Mouse (Mus musculus) stomach, postnatal 0 days (tissue): ENCODE measurements around the gene Tsga10. TPM values are rescaled to one million over a fixed set of nuclear protein-coding genes. Genes with fewer than 3 reads are reported as not detected.

Source experiments
- ATAC-seq: fragments of 200-750 bp; cut with Nextera tagmentation; 2 replicates; pipeline ENCODE4 v1.8.0; 2017; ENCODE audit not compliant: low FRiP score, low TSS enrichment
- DNase-seq: peaks from one replicate; pipeline ENCODE4 v3.0.0-alpha.2; 2016; ENCODE audit warnings: low spot score
- H3K27ac ChIP-seq: fragments of 300-500 bp; sonication (generic); replicated peaks from 2 replicates; pipeline ENCODE4 v1.5.1; 2014; ENCODE audit warnings: mild to moderate bottlenecking, control low read depth
- H3K27me3 ChIP-seq: fragments of 300-500 bp; sonication (generic); 2 replicates; pipeline ENCODE4 v1.6.1; 2014; ENCODE audit warnings: low read length; ENCODE audit not compliant: control insufficient read depth, insufficient read depth
- H3K36me3 ChIP-seq: fragments of 300-500 bp; sonication (generic); 2 replicates; pipeline ENCODE4 v1.6.1; 2014; ENCODE audit warnings: low read length, mixed read lengths; ENCODE audit not compliant: control insufficient read depth, insufficient read depth
- H3K4me1 ChIP-seq: fragments of 300-500 bp; sonication (generic); replicated peaks from 2 replicates; pipeline ENCODE4 v1.6.1; 2014; ENCODE audit warnings: antibody characterized with exemption; ENCODE audit not compliant: control insufficient read depth, insufficient read depth
- H3K4me2 ChIP-seq: fragments of 300-500 bp; sonication (generic); replicated peaks from 2 replicates; pipeline ENCODE4 v1.6.1; 2014; ENCODE audit warnings: low read depth, mild to moderate bottlenecking, control low read depth, moderate library complexity
- H3K4me3 ChIP-seq: fragments of 300-500 bp; sonication (generic); 2 replicates; pipeline ENCODE4 v1.5.1; 2014; ENCODE audit warnings: low read depth, low read length, control low read depth
- H3K9ac ChIP-seq: fragments of 300-500 bp; sonication (generic); 2 replicates; pipeline ENCODE4 v1.6.1; 2014; ENCODE audit warnings: mild to moderate bottlenecking, low read length, control low read depth, mixed read lengths
- H3K9me3 ChIP-seq: fragments of 300-500 bp; sonication (generic); 2 replicates; pipeline ENCODE4 v1.6.1; 2016; ENCODE audit warnings: low read length; ENCODE audit not compliant: control insufficient read depth
- CTCF ChIP-seq: IDR thresholded peaks from 2 replicates; pipeline ENCODE4 v1.5.1; 2016; ENCODE audit warnings: antibody characterized with exemption, low read depth, mild to moderate bottlenecking, moderate library complexity
- EP300 ChIP-seq: optimal IDR thresholded peaks from 2 replicates; pipeline ENCODE3; 2016; ENCODE audit warnings: antibody characterized with exemption
- WGBS: fragments of 180-500 bp; shearing (Covaris S2); extraction: QIAGEN DNeasy Blood & Tissue Kit; methylation state at CpG from one replicate; pipeline ENCODE4 v1.1.7; 2014; 5-methylcytosine and 5-hydroxymethylcytosine counted together
- polyA plus RNA-seq: library from polyadenylated mRNA; unstranded; fragments of >200 nt; fragmentation: Nextera tagmentation; extraction: Ambion mirVana; gene quantifications from 2 replicates; pipeline ENCODE4 v1.2.1, GENCODE M21; 2015

Tsga10 gene
- polyA plus RNA-seq, 1 experiment from 2014 or later, result 2.1 TPM

DNA sequence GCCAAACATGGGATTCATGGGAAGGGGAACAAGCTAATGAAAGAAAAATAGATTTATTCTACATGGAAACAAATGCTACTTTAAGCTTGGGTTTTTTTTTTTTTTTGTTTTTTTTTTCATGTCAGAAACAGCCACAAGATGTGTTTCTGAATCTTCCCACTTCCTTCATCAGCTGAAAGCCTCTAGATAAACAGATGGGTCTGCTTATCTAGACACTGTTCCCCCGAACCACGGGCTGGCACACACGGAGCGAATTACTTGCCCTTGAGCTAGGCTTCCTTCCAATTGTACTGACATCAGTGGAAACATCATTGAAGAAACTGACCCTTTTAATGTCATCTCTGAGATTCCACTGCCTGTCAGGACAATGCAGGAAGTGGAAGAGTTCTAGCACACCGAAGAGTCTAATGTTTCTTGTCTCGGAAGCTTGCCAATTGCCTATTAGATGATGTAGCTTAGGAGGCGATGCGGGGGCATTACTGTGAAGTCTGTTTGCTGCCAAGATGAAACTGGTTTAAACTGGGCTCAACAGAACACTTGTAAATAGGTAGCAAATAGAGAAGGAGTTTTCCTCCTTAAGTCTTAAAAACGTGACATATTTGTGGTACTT lies 121.5 kb downstream of the Tsga10 start:
- no peak overlapping the region for H3K27ac ChIP-seq
- H3K4me2 ChIP-seq, result no peak overlapping the region
- H3K36me3 ChIP-seq, result no peaks in the 10 kb centered on the region
- H3K9me3 ChIP-seq, result no peaks in the 10 kb centered on the region
- 70% methylated on average over 9 of the region's 9 CpGs for WGBS
- no peaks in the 10 kb centered on the region for H3K27me3 ChIP-seq
- TF ChIP-seq EP300 (no peak), CTCF (no peak)
- no peak overlapping the region for H3K9ac ChIP-seq
- DNase-seq (no peak), ATAC-seq (no peak)
- H3K4me3 ChIP-seq, result no peak overlapping the region
- no peaks in the 10 kb centered on the region for H3K4me1 ChIP-seq

DNA sequence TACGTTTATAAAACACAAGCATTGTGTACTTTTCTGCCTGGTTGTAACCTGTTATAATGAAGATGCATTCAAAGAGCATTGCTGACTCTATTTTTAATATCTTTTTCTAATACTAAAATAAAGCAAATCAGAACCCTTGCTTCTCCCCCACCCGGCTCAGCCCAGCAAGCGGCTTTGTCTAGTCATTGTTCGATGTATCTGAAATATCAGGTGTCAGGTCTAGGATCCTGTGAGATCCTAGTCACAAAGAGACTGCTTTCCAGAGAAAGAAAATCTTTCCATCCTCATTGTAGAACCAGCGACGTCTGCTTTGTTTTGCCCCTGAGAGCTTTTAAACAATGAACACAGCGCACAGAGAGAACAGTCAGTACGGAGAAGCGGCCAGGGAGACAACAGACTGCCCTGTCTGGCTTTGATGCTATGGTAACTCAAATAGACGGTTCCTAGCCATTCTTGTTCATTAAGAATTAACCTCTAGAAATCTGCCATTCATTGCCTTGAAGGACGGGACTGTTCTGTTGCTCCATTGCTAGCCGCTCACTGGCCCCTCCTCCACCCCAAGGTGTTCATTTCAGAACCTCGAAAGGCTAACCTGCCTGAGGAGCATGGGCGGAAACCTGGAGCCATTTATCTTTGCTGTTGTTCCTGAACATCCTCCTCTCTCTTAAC lies 123.5 kb downstream of the Tsga10 start:
- DNase-seq, result no peak
- no peaks in the 10 kb centered on the region for H3K4me1 ChIP-seq
- no peak overlapping the region for H3K27ac ChIP-seq
- H3K36me3 ChIP-seq, result no peaks in the 10 kb centered on the region
- H3K9me3 ChIP-seq, result no peaks in the 10 kb centered on the region
- H3K27me3 ChIP-seq, result no peaks in the 10 kb centered on the region
- WGBS, result 51% methylated on average over 14 of the region's 14 CpGs
- no peak overlapping the region for H3K4me3 ChIP-seq
- no peak overlapping the region for H3K9ac ChIP-seq
- no peak for TF ChIP-seq EP300
- no peak for TF ChIP-seq CTCF
- H3K4me2 ChIP-seq, result no peak overlapping the region
- ATAC-seq, result no peak

DNA sequence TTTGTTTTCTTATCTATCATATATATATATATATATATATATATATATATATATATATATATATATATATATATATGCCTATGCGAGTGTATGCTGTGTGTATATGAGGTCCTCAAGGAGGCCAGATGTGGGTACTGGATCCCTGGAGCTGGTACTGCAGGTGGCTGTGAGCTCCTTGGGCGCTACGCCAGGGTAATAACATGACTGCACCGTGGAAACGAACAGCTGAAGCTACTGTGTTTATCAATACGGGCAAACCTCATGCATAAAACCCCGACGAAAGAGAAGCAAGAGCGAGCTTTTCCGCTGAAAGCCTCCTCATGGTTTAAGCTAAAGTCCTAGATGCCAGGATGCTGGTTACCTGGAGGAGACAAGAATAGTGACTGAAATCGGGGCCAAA lies 124.1 kb downstream of the Tsga10 start:
- Histone ChIP-seq H3K27ac (no peak overlapping the region), H3K27me3 (no peaks in the 10 kb centered on the region), H3K36me3 (no peaks in the 10 kb centered on the region), H3K4me1 (no peaks in the 10 kb centered on the region), H3K9me3 (no peaks in the 10 kb centered on the region), H3K4me3 (no peak overlapping the region), H3K9ac (no peak overlapping the region), H3K4me2 (no peak overlapping the region)
- TF ChIP-seq EP300, result no peak
- no peak for TF ChIP-seq CTCF
- DNase-seq (no peak), ATAC-seq (no peak)
- 64% methylated on average over 11 of the region's 11 CpGs for whole genome bisulfite sequencing

DNA sequence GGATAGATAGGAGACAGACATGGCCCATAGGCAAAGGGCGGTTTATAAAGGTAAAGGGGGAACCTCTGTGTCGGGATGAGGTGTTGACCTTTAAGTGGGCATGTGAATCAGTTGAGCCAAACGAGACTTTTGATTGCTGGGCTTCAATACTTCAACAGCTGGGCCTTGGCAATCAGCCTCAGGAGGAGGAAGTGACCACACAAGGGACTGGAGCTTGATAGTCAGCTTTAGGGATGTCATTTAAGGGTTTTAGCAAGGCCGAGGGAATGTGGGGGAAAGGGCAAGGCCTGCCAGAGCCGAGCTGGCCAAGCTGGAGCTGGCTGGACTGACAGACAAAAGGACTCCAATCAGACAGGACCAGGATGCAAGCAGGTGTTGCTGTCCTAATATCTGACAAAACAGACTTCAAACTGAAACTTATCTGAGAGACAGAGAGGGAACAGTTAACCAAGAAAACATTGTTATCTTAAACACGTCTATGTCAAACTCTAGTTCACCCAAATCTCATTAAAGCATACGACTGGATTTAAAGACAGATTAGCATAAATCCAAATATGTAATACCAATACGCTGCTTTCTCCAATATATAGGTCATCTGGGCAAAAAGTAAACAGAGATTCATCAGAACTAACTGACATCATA lies 125.9 kb downstream of the Tsga10 start:
- Histone ChIP-seq H3K4me3 (no peak overlapping the region), H3K4me1 (no peaks in the 10 kb centered on the region), H3K27me3 (no peaks in the 10 kb centered on the region), H3K36me3 (no peaks in the 10 kb centered on the region), H3K4me2 (no peak overlapping the region), H3K9me3 (no peaks in the 10 kb centered on the region), H3K27ac (no peak overlapping the region), H3K9ac (no peak overlapping the region)
- WGBS, result 43% methylated on average over 8 of the region's 8 CpGs
- DNase-seq (no peak), ATAC-seq (no peak)
- TF ChIP-seq EP300 (no peak), CTCF (no peak)

DNA sequence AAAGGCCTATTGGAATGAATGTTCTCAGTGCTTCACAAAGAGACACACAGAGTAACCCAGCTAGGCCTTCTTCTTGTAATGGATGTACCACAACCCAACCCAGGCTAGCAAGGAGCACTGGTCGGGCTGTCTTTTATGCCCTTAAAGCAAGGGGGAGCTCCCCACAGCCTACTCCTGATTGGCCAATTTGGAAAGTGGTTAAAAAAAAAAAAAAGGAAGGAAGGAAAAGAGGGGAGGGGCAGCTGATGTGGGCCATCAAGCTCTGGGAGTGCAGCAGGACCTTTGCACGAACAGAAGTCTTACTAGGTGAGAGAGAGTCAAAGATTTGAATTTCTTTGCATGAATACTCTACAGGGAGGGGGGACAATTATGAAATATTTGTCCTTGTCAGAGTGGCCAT lies 127.3 kb downstream of the Tsga10 start:
- Histone ChIP-seq H3K36me3 (no peaks in the 10 kb centered on the region), H3K27ac (no peak overlapping the region), H3K9me3 (no peaks in the 10 kb centered on the region), H3K9ac (no peak overlapping the region), H3K4me3 (no peak overlapping the region), H3K4me2 (no peak overlapping the region), H3K4me1 (no peaks in the 10 kb centered on the region), H3K27me3 (no peaks in the 10 kb centered on the region)
- no peak for DNase-seq
- ATAC-seq, result no peak
- WGBS, result 66% methylated on average over 2 of the region's 2 CpGs
- TF ChIP-seq CTCF (no peak), EP300 (no peak)

GRCm38 (mm10) chr1:37737045-37737444 lies 129.2 kb downstream of the Tsga10 start:
- no peaks in the 10 kb centered on the region for H3K36me3 ChIP-seq
- no peak overlapping the region for H3K4me3 ChIP-seq
- no peak overlapping the region for H3K4me2 ChIP-seq
- TF ChIP-seq EP300 (no peak), CTCF (no peak)
- H3K9ac ChIP-seq, result no peak overlapping the region
- H3K4me1 ChIP-seq, result no peaks in the 10 kb centered on the region
- H3K27ac ChIP-seq, result no peak overlapping the region
- ATAC-seq (no peak), DNase-seq (no peak)
- WGBS, result 69% methylated on average over 4 of the region's 4 CpGs
- no peaks in the 10 kb centered on the region for H3K9me3 ChIP-seq
- no peaks in the 10 kb centered on the region for H3K27me3 ChIP-seq
